Mouse (Mus musculus): ENCODE measurements around the gene Cdc34.

The Cdc34 gene

GRCm38 (mm10) chr10:79670071-79670888 lies 11.7 kb upstream of the Cdc34 start:
- DNase-seq (ENCODE audit: low spot score in 2 of 2): no peak

- no peak for DNase-seq (ENCODE audit: low spot score in 2 of 2)
Measured at GRCm38 (mm10) chr10:79671396-79672087, 10.5 kb upstream of the Cdc34 start.

GRCm38 (mm10) chr10:79672088-79672455 lies 9.9 kb upstream of the Cdc34 start:
- no peak for DNase-seq (ENCODE audit: low spot score in 2 of 2)

GRCm38 (mm10) chr10:79673054-79673453 lies 8.9 kb upstream of the Cdc34 start:
- DNase-seq (ENCODE audit: low spot score in 2 of 2): no peak

- DNase-seq (ENCODE audit: low spot score in 2 of 2): no peak
Measured at GRCm38 (mm10) chr10:79675346-79676035, 6.5 kb upstream of the Cdc34 start.

GRCm38 (mm10) chr10:79680606-79681495 lies 1.1 kb upstream of the Cdc34 start:
- DNase-seq (ENCODE audit: low spot score in 2 of 2): no peak

GRCm38 (mm10) chr10:79682551-79682915 lies 538 bp downstream of the Cdc34 start:
- DNase-seq (ENCODE audit: low spot score in 2 of 2): peak in 1 of 2 experiments; percentile 33

- DNase-seq (ENCODE audit: low spot score in 2 of 2): peak; percentile 51 to 79
Measured at GRCm38 (mm10) chr10:79682916-79683582, 1.1 kb downstream of the Cdc34 start.

- DNase-seq (ENCODE audit: low spot score in 2 of 2): no peak
Measured at GRCm38 (mm10) chr10:79683726-79684640, 2.0 kb downstream of the Cdc34 start.

- DNase-seq (ENCODE audit: low spot score in 2 of 2): no peak
Measured at GRCm38 (mm10) chr10:79684770-79685600, 3.0 kb downstream of the Cdc34 start.

GRCm38 (mm10) chr10:79686219-79686618 lies 4.2 kb downstream of the Cdc34 start:
- DNase-seq (ENCODE audit: low spot score in 2 of 2): no peak

GRCm38 (mm10) chr10:79686691-79687090 lies 4.7 kb downstream of the Cdc34 start:
- DNase-seq (ENCODE audit: low spot score in 2 of 2): no peak

GRCm38 (mm10) chr10:79687513-79687912 lies 5.5 kb downstream of the Cdc34 start:
- DNase-seq (ENCODE audit: low spot score in 2 of 2): no peak

GRCm38 (mm10) chr10:79688720-79689119 lies 6.7 kb downstream of the Cdc34 start, which contains the start of gene Gzmm:
TSS of gene Gzmm (plus strand) at chr10:79689020.
- DNase-seq (ENCODE audit: low spot score in 2 of 2): no peak

GRCm38 (mm10) chr10:79689178-79689577 lies 7.2 kb downstream of the Cdc34 start:
- no peak for DNase-seq (ENCODE audit: low spot score in 2 of 2)

- DNase-seq (ENCODE audit: low spot score in 2 of 2): no peak
Measured at GRCm38 (mm10) chr10:79691986-79692548, 10.1 kb downstream of the Cdc34 start.

GRCm38 (mm10) chr10:79693580-79694378 lies 11.8 kb downstream of the Cdc34 start:
- no peak for DNase-seq (ENCODE audit: low spot score in 2 of 2)

GRCm38 (mm10) chr10:79694379-79694655 lies 12.3 kb downstream of the Cdc34 start:
- DNase-seq (ENCODE audit: low spot score in 2 of 2): no peak
